Mouse (Mus musculus) liver, adult 2 months (tissue): ENCODE measurements around the gene Arl3.

ENCODE experiments used
- CTCF ChIP-seq: fragments of 200-500 bp; IDR thresholded peaks from 2 replicates; pipeline ENCODE4 v1.5.1; 2011; ENCODE audit warnings: low read depth, low read length, control low read depth
- POLR2A ChIP-seq: fragments of 200-500 bp; IDR thresholded peaks from 2 replicates; pipeline ENCODE4 v1.6.1; 2011; ENCODE audit warnings: low read length, control low read depth; ENCODE audit not compliant: insufficient read depth; ENCODE audit errors: extremely low read depth

DNA sequence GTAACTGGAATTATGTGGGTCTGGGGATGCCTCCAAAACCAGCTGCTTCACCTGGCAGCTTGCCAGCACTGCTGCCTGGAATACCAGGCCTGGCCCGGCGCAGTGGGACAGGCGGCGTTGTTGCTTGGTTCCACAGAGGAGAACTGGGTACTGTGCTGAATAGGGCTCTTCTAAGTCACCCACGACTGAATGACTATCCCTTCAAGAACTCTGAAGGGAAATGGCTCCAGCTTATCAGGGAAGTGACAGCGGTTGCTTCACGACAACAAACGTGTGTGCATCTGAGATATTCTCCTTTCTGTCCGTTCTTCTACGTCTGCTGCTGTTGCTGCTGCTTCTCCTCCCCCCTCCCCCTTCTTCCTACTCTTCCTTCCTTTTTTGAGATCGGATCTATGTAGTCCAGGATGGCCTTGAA lies 19.4 kb downstream of the Arl3 start:
- TF ChIP-seq CTCF: no peak
- no peak for TF ChIP-seq POLR2A
